Mouse (Mus musculus): ENCODE results near the gene Snrpg. TPM values are rescaled to one million over a fixed set of nuclear protein-coding genes. Genes with fewer than 3 reads are reported as not detected.

Snrpg gene
- polyA plus RNA-seq, 1 experiment = 201 TPM

- Histone ChIP-seq H3K27me3 (ENCODE audit: control insufficient read depth, insufficient read depth, low read length, poor library complexity, severe bottlenecking) (no peaks in the 10 kb centered on the region), H3K36me3 (ENCODE audit: control insufficient read depth, insufficient read depth, low read length, poor library complexity, severe bottlenecking) (peaks cover 9% of the 10 kb centered on the region), H3K9ac (ENCODE audit: low read depth, poor library complexity, severe bottlenecking) (no peak overlapping the region), H3K27ac (ENCODE audit: insufficient read depth, low read length) (no peak overlapping the region), H3K4me3 (ENCODE audit: low read depth, low read length) (peak overlapping the region; percentile 7), H3K9me3 (replicated peaks; ENCODE audit: control insufficient read depth, insufficient read depth, low read length, poor library complexity, severe bottlenecking) (no peaks in the 10 kb centered on the region), H3K4me1 (ENCODE audit: control insufficient read depth, insufficient read depth, low read length) (peaks cover 3% of the 10 kb centered on the region)
- TF ChIP-seq POLR2A (IDR thresholded peaks at IDR 0.05; ENCODE audit: insufficient read depth, low read length) (no peak), CTCF (IDR thresholded peaks at IDR 0.05; ENCODE audit: low read depth, low read length) (no peak), EP300 (IDR thresholded peaks at IDR 0.05; ENCODE audit: insufficient read depth, low read depth, low read length) (no peak)
Measured at GRCm38 (mm10) chr6:86403728-86404099, 32.6 kb downstream of the Snrpg start.

GRCm38 (mm10) chr6:86404100-86404861, 33.2 kb downstream of the Snrpg start, which contains the start of gene Tia1:
Gene Tia1, plus strand, starts transcription at chr6:86404219.
- Histone ChIP-seq H3K27ac (ENCODE audit: insufficient read depth, low read length) (peak within 1 kb of the TSS; percentile 58), H3K9ac (ENCODE audit: low read depth, poor library complexity, severe bottlenecking) (peak within 1 kb of the TSS; percentile 74), H3K4me3 (ENCODE audit: low read depth, low read length) (peak within 1 kb of the TSS; percentile 81), H3K4me1 (ENCODE audit: control insufficient read depth, insufficient read depth, low read length) (peaks cover 3% of the 10 kb centered on the region), H3K36me3 (ENCODE audit: control insufficient read depth, insufficient read depth, low read length, poor library complexity, severe bottlenecking) (peaks cover 9% of the 10 kb centered on the region), H3K27me3 (ENCODE audit: control insufficient read depth, insufficient read depth, low read length, poor library complexity, severe bottlenecking) (no peaks in the 10 kb centered on the region), H3K9me3 (replicated peaks; ENCODE audit: control insufficient read depth, insufficient read depth, low read length, poor library complexity, severe bottlenecking) (no peaks in the 10 kb centered on the region)
- TF ChIP-seq CTCF (IDR thresholded peaks at IDR 0.05; ENCODE audit: low read depth, low read length) (no peak), POLR2A (IDR thresholded peaks at IDR 0.05; ENCODE audit: insufficient read depth, low read length) (no peak), EP300 (IDR thresholded peaks at IDR 0.05; ENCODE audit: insufficient read depth, low read depth, low read length) (no peak)

- Histone ChIP-seq H3K9ac (ENCODE audit: low read depth, poor library complexity, severe bottlenecking) (peak overlapping the region; percentile 74), H3K9me3 (replicated peaks; ENCODE audit: control insufficient read depth, insufficient read depth, low read length, poor library complexity, severe bottlenecking) (no peaks in the 10 kb centered on the region), H3K27me3 (ENCODE audit: control insufficient read depth, insufficient read depth, low read length, poor library complexity, severe bottlenecking) (no peaks in the 10 kb centered on the region), H3K36me3 (ENCODE audit: control insufficient read depth, insufficient read depth, low read length, poor library complexity, severe bottlenecking) (peaks cover 9% of the 10 kb centered on the region), H3K4me1 (ENCODE audit: control insufficient read depth, insufficient read depth, low read length) (peaks cover 3% of the 10 kb centered on the region), H3K4me3 (ENCODE audit: low read depth, low read length) (peak overlapping the region; percentile 68), H3K27ac (ENCODE audit: insufficient read depth, low read length) (peak overlapping the region; percentile 58)
- no peak for TF ChIP-seq EP300 (IDR thresholded peaks at IDR 0.05; ENCODE audit: insufficient read depth, low read depth, low read length)
- no peak for TF ChIP-seq POLR2A (IDR thresholded peaks at IDR 0.05; ENCODE audit: insufficient read depth, low read length)
- TF ChIP-seq CTCF (IDR thresholded peaks at IDR 0.05; ENCODE audit: low read depth, low read length) = no peak
Measured at GRCm38 (mm10) chr6:86404996-86405395, 33.9 kb downstream of the Snrpg start.

GRCm38 (mm10) chr6:86406306-86406705, 35.2 kb downstream of the Snrpg start:
- H3K36me3 ChIP-seq (ENCODE audit: control insufficient read depth, insufficient read depth, low read length, poor library complexity, severe bottlenecking) = peaks cover 9% of the 10 kb centered on the region
- H3K27me3 ChIP-seq (ENCODE audit: control insufficient read depth, insufficient read depth, low read length, poor library complexity, severe bottlenecking) = no peaks in the 10 kb centered on the region
- H3K4me1 ChIP-seq (ENCODE audit: control insufficient read depth, insufficient read depth, low read length) = peaks cover 3% of the 10 kb centered on the region
- no peak overlapping the region for H3K9ac ChIP-seq (ENCODE audit: low read depth, poor library complexity, severe bottlenecking)
- no peaks in the 10 kb centered on the region for H3K9me3 ChIP-seq (replicated peaks; ENCODE audit: control insufficient read depth, insufficient read depth, low read length, poor library complexity, severe bottlenecking)
- no peak overlapping the region for H3K27ac ChIP-seq (ENCODE audit: insufficient read depth, low read length)
- no peak for TF ChIP-seq CTCF (IDR thresholded peaks at IDR 0.05; ENCODE audit: low read depth, low read length)
- TF ChIP-seq EP300 (IDR thresholded peaks at IDR 0.05; ENCODE audit: insufficient read depth, low read depth, low read length) = no peak
- no peak for TF ChIP-seq POLR2A (IDR thresholded peaks at IDR 0.05; ENCODE audit: insufficient read depth, low read length)
- H3K4me3 ChIP-seq (ENCODE audit: low read depth, low read length) = no peak overlapping the region

- TF ChIP-seq EP300 (IDR thresholded peaks at IDR 0.05; ENCODE audit: insufficient read depth, low read depth, low read length) (no peak), POLR2A (IDR thresholded peaks at IDR 0.05; ENCODE audit: insufficient read depth, low read length) (no peak), CTCF (IDR thresholded peaks at IDR 0.05; ENCODE audit: low read depth, low read length) (no peak)
- Histone ChIP-seq H3K9me3 (replicated peaks; ENCODE audit: control insufficient read depth, insufficient read depth, low read length, poor library complexity, severe bottlenecking) (no peaks in the 10 kb centered on the region), H3K36me3 (ENCODE audit: control insufficient read depth, insufficient read depth, low read length, poor library complexity, severe bottlenecking) (peaks cover 32% of the 10 kb centered on the region), H3K27ac (ENCODE audit: insufficient read depth, low read length) (no peak overlapping the region), H3K9ac (ENCODE audit: low read depth, poor library complexity, severe bottlenecking) (no peak overlapping the region), H3K4me3 (ENCODE audit: low read depth, low read length) (no peak overlapping the region), H3K4me1 (ENCODE audit: control insufficient read depth, insufficient read depth, low read length) (no peaks in the 10 kb centered on the region), H3K27me3 (ENCODE audit: control insufficient read depth, insufficient read depth, low read length, poor library complexity, severe bottlenecking) (no peaks in the 10 kb centered on the region)
Measured at GRCm38 (mm10) chr6:86418711-86419110, 47.6 kb downstream of the Snrpg start.

- TF ChIP-seq EP300 (IDR thresholded peaks at IDR 0.05; ENCODE audit: insufficient read depth, low read depth, low read length) = no peak
- no peak for TF ChIP-seq POLR2A (IDR thresholded peaks at IDR 0.05; ENCODE audit: insufficient read depth, low read length)
- TF ChIP-seq CTCF (IDR thresholded peaks at IDR 0.05; ENCODE audit: low read depth, low read length) = no peak
- Histone ChIP-seq H3K4me3 (ENCODE audit: low read depth, low read length) (no peak overlapping the region), H3K36me3 (ENCODE audit: control insufficient read depth, insufficient read depth, low read length, poor library complexity, severe bottlenecking) (peaks cover 33% of the 10 kb centered on the region), H3K9me3 (replicated peaks; ENCODE audit: control insufficient read depth, insufficient read depth, low read length, poor library complexity, severe bottlenecking) (no peaks in the 10 kb centered on the region), H3K9ac (ENCODE audit: low read depth, poor library complexity, severe bottlenecking) (no peak overlapping the region), H3K27me3 (ENCODE audit: control insufficient read depth, insufficient read depth, low read length, poor library complexity, severe bottlenecking) (no peaks in the 10 kb centered on the region), H3K27ac (ENCODE audit: insufficient read depth, low read length) (no peak overlapping the region), H3K4me1 (ENCODE audit: control insufficient read depth, insufficient read depth, low read length) (no peaks in the 10 kb centered on the region)
Measured at GRCm38 (mm10) chr6:86419239-86419638, 48.1 kb downstream of the Snrpg start.

Measured in ES-Bruce4 (cell line).